Mouse (Mus musculus) layer of hippocampus, adult 8-10 months (tissue): ENCODE data around the gene Krtap17-1. TPM values are rescaled to one million over a fixed set of nuclear protein-coding genes. Genes with fewer than 3 reads are reported as not detected.
A peak's percentile ranks its signal among the peaks of the same experiment; 100 is the strongest.

ENCODE experiments used
- DNase-seq, 2 experiments: peaks; one replicate each; pipeline ENCODE4 v3.0.0; 2022; ENCODE audit warnings: low spot score in 2 of 2
- total RNA-seq, 4 experiments: library from RNA; stranded (reverse); gene quantifications; 2 replicates each; pipeline ENCODE4 v1.2.4; 2022

Gene Krtap17-1
- not detected for total RNA-seq

DNA sequence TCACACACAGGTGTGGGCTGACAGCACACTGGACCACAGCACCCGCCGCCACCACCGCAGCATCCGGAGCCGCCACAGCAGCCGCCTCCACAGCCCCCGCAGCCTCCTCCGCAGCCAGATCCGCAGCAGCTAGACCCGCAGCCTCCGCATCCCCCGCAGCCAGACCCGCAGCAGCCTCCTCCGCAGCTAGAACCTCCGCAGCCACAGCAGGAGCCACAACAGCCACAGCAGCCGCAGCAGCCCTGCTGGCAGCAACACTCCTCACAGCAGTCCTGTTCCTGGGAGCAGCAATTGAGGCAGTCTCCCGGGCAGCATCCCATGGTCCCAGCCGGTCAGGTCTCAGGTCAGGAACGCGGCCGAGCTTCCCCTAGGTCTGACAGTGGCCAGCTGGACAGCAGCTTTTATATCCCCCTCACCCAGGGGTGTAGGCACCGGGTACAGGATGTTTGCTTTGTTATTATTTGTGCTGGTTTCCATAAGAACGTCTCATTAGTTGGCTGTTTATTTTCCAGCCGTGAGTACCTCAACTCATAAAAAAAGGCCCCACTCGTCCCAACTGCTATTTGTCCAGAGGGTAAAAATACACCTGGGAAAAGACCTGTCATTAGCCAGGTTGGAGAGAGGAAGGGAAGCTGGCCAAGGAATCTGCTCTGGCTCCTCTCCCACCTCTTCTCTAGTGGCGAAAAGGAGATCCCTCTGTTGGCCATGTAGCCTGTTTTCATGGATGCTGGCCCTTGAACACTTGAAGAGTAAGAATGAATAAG, at the start of gene Krtap17-1:
Krtap17-1 (minus strand) TSS at position 375 of the 764 bp plus-strand sequence.
- DNase-seq, result no peak

DNA sequence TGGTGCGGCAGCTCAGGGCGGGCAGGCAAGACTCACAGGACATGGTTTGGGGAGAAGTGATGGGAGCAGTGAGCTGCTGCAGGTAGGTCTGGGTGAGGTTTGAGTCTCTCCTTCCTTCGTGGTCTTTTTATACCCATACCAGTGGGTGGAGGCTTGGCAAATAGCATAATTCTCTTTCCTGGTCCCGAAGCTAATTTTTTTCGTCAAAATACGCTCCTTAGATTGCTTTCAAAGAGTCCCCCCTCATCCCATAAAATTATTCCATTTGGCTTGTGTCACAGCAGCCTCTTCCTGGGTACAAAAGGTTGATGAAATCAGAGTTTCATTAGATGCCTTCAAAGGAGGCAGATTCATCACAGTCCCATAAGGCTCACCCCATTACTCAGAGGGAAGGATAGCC, 47.7 kb upstream of the Krtap17-1 start, which contains the start of gene Krt34:
Krt34 (minus strand) TSS at position 101 of the 400 bp plus-strand sequence.
- no peak for DNase-seq

DNA sequence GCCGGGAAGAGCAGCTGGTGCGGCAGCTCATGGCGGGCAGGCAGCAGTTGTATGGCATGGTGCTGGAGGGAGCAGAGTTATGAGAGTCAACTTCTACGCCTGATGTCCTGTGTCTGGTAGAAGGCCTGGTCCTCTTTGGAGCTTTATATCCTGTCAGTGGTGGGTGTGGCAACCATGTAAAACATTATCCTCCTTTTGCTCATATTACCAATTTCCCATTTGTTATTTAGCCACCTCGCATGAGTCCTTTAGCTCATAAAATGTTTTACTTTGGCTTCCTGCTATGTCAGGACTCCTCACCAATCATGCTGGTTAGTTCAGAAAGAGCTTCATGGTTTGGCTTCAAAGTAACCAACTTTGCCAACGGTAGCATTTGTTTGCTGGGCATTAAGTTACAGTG, 36.0 kb upstream of the Krtap17-1 start, which contains the start of gene Krt33b:
Krt33b (minus strand) TSS at position 101 of the 400 bp plus-strand sequence.
- no peak for DNase-seq

DNA sequence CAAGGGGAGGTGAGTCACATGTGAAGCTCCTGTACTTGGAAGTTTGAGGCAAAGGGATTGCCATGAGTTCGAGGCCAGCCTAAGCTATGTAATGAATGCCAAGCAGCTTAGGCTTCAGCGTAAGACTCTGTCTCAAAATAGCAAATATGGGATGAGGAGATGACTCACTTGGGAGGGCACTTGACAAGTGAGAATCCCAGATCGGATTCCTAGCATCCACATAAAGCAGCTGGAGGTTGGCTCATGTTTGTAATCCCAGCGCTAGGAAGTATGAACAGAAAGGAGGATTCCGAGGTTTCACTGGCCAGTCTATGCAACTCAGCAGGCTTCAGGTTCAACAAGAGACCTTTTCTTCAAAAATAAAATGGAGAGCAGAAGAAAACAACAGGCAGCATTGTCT, 27.6 kb upstream of the Krtap17-1 start:
- no peak for DNase-seq

DNA sequence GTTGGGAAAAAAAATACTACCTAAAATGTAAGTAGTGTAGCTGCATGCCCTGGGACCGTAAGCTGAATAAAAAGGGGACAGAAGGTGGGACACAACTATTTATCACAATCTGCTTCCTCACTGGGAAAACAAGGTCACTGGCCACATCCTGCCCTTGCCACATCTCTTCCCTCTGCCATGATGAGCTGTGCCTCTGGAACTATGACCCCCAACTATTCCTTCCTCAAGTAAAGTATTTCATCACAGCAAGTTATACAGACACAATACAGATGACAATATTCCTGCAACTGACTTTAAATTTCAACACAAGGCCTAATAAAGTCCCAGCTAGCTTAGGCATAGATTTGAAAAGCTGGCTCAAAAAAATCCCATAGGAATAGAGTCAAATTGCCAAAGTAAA, 25.7 kb upstream of the Krtap17-1 start:
- DNase-seq, result no peak

DNA sequence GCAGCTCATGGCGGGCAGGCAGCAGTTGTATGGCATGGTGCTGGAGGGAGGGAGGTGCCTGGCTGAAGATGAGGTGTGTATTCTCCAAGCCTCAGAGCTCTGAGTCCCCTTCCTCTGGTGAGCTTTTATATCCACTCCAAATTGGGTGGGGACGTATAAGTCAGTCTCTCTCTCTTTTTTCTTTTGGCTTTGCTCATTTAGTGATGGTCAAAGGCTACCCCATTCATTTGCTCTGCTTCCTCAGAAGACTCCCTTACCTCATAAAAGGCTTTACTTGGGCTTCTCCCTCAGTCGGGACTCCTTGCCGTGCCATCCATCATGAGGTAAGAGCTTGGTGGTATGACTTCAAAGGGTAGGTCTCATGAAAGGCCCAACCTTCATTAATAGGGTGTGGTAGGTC, 22.3 kb upstream of the Krtap17-1 start, which contains the start of gene Krt33a:
Krt33a (minus strand) TSS at position 101 of the 400 bp plus-strand sequence.
- no peak for DNase-seq

DNA sequence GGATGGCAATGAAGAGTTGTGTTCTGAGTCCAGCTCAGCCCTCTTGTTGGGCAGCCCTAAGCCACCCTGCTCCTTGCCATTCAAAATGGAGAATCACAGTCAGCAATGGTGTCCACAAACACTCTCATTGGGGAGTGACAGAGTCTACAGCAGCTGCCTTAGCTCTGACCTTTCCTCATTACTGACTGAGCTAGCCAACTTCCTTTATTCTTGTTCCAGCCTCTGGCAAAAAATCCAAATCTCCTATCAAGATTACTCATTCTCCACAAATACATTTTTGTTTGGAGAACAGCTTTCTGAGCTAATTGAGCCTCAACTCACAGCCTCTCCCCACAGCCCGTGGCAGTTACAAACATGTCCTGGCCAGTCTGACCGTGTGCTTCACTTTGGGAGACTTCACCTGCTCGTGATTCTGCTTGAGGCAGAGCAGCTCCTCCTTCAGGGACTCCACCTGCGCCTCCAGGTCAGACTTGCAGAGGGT, 19.9 kb upstream of the Krtap17-1 start:
- no peak for DNase-seq

DNA sequence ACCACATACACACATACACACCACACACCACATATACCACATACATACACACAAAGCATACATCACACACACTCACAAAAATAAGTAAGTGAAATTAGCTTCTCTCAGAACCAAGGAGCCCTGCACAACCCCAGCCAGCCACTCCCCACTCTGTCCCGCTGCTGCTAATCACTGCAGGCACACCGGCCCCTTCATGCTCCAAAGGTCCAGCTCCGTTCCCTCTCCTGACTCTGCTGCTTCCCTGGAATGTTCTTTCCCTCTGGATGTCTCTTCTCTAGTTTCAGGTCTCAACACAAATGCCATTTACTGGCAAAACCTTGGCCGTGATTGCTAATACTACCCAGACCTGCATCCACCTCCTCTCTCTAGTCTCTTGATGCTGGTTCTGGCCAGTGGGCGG, 16.9 kb upstream of the Krtap17-1 start:
- DNase-seq, result no peak

DNA sequence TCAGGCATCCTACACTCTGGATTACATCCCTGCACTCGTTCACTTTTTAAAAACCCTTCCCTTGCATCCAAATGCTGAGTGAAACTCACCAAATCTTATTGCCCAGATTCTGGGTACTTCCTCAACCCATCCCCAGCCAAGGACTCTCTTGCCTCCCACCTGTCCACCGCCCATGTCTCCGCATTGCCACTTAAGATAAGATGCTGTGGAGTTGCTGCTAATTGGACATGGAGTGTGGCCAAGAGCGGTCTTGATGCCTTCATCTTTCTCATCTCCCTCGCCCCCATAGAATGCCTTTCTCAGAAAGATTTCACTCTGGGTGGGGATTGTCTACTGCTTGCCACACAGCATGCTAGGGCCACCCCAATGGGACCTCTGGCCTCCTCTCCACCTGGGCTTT, 14.5 kb upstream of the Krtap17-1 start:
- DNase-seq, result no peak

DNA sequence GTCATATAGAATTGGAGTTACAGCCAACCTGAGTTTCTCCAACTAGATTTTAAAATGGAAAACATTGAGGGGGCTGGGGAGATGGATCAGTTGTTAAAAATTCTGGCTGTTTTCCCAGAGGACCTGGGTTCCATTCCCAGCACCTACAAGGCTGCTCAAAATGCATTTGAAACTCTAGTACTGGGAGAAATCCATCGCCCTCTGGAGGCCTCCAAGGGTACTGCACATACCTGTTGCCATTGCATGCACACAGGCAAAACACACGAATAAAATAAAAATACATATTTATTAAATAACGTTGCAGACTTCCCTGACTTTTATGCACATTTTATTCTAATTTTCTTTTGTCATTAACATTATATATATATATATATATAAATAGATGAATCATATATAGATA, 12.8 kb upstream of the Krtap17-1 start:
- no peak for DNase-seq

DNA sequence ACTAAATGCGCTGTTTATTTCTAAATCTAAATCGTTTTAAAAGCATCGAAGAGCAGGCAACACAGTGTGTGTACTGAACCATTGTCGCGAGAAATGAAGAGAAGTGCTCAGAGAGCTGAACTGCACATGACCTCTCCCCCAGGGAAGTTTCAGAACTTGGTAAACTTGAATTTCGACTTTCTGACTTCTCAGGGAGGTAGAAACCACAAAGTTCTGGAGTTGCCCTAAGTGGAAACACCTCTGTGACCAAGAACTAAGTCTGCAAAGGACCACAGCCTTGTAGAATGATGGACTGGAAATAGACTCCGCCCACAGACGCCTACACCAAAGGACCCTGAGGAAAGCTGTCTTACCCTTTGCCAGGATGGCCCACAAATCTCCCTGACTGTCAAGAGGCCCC, 12.1 kb upstream of the Krtap17-1 start:
- no peak for DNase-seq

DNA sequence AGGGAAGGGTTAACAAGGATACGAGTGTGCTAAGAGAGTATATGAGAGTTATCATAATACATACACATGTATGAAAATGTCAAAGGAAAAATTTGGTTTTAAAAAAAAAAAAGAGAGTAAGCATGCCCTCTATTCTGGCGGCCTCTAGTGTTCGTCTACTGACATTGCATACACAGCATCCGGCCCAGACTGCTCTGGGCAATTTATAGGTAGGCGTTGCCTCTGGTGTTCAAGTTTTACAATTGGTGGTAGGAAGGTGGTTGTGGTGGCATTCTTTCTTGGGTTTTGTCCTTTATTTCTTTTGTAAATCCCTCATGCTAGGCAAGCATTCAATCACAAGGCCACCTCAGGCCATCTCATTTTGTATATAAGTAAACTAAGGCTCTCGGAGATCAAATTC, 11.1 kb upstream of the Krtap17-1 start:
- DNase-seq, result peak; percentile 37 to 54

DNA sequence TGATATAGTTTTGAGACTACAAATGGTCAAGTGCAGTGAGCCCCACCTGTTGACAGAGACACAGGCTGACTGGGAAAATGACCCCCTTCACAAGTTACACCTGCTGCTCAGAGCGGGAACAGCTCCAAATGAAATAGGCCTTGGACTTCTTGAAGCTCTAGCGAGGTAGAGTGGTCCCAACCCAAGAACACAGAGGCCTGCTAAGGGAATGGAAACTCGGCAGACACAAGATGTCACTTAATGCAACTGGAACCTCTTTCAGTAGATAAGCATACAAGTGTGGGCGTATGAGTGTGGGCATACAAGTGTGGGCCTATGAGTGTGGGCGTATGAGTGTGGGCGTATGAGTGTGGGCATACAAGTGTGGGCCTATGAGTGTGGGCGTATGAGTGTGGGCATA, 5.3 kb upstream of the Krtap17-1 start:
- DNase-seq, result no peak

DNA sequence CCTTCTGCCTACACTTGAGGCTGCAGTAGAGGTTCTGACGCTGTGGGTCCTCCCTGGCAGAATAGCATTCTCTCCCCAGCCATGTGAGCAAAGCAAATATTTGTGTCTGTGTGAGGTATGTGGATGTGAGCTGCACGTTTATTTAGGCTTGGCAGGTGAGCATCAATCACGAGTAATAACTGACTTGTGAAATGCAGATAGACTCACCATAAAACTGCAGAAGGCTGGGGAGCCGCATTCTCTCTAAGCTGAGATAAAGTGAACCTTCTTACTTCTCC, 529 bp upstream of the Krtap17-1 start:
- no peak for DNase-seq

DNA sequence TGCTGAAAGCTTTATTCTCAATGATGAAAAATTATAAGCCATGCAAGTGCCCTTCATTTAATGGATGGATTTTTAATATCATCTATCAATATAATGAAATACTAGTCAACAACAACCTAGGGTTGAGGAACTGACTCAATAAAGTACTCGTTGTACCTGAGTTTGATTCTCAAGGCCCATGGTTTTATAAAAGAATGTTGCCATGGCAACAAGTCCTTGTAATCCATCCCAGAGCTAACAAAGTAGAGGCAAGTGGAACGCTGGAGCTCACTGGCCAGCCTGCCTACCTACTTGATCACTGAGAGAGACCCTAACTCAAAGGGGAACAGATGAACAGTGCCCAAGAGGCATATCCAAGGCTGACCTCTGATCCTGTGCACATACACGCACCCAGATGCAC, 3.2 kb downstream of the Krtap17-1 start:
- DNase-seq, result no peak

DNA sequence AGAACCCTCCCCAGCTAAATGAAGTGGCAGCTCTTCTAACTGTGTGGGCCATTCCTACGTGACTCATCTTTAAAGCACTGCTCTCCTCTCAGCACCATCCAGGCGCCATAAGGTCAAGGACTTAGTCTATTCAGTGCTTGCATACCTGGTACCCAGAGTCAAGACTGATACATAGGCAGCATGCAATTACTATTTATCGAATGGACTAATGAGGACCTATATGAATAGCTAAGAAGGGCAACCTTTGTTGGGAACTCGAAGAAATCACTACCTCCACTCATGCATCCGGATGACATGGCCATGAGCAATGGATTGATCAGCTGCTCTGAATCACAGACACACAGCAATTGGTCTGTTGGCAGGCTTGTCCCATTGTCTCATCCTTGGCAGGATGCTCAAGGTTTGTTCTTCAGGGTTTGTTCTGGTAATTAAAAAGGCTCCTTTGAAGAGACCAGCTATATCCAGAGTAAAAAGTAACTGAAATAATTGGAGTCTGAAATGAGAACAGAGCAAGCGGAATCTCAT, 3.9 kb downstream of the Krtap17-1 start:
- no peak for DNase-seq

DNA sequence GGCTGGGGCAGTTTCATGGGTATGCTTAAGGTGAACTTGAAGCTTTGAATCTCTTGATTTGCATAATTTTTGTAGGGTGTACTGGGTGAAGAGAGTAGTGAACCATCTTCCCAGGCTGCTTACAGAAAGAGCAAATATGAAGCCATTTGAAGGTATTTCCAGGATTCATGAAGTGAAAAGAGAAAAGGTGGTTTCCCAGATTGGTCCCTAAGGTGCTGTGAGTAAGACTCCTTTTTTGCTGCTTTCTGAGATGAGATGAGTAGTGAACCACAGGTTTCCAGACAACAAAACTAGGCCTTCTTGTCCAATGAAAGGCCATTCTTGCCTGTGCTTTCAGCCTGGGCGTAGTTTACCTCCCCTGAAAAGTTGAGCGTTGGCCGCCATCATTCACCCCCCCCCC, 5.3 kb downstream of the Krtap17-1 start:
- no peak for DNase-seq

DNA sequence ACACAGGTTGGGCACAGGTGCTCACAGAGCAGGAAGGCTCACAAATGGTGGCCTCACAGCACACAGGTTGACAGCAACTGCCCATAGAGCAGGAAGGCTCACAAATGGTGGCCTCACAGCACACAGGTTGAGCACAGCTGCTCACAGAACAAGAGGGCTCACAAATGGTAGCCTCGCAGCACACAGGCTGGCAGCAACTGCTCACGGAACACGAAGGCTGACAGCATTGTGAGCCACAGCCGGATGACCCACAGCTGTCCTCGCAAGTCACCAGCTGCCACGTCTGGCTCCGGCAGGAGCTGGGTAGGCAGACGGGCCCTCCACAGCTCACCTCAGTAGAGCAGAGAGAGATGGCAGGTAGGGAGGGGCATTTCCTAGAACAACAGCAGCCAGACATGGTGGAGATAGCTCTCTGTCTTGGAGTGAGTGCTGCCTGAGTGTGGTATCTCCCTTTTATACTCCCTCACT, 7.6 kb downstream of the Krtap17-1 start, which contains the start of gene Krtap16-1:
Krtap16-1 (minus strand) TSS at position 418 of the 468 bp plus-strand sequence.
- no peak for DNase-seq

DNA sequence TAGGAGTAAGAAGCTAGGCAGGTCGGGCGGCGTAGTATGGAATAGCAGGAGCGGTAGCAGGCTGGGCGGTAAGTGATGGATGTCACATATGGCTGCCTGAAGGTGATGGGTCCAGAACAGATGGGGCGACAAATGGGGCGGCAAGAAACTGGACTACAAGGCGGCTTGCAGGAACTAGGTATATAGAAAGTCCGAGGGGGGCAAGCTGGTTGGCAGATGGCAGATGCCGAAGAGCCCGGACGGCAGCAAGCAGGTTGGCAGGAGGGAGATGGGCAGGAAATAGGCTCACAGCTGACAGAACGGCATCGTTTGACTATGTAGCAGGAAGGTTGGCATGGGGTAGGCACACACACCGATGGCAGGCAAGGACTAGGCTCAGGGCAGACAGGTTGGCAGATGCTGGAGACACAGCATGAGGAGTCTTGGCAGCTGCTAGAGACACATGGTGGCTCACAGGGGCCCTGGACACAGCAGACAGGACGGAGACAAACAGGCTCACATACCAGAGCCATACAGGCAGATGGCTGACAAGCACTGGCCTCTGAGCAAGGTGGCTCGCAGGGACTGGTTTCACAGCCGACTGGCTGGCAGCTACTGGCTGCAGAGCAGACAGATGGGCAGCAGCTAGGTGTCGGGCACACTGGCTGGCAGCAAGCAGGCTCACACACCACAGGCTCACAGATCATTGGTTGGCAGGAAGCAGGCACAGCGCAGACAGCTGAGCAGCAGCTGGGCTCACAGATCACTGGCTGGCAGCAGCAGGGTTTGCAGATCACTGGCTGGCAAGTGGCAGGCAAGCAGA, 8.3 kb downstream of the Krtap17-1 start:
- DNase-seq, result peak; percentile 47 to 49

DNA sequence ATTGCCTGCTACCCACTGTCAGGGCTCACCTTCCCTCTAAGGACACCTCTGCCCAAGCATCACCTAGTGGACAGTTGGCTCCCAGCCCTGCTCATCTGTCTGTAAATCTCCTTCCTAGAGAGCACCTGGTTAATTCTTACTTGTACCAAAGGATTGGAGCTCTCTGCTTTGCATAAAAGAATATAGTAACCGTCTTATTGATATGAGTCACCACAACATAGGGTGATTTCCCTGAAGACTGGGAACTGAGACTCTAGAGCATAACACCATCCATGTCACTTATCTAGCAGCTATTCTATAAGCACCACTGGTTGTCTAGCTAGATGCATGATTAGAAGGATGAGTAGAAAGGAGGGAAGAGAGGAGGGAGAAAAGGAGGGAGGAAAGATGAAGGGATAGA, 10.4 kb downstream of the Krtap17-1 start:
- no peak for DNase-seq

DNA sequence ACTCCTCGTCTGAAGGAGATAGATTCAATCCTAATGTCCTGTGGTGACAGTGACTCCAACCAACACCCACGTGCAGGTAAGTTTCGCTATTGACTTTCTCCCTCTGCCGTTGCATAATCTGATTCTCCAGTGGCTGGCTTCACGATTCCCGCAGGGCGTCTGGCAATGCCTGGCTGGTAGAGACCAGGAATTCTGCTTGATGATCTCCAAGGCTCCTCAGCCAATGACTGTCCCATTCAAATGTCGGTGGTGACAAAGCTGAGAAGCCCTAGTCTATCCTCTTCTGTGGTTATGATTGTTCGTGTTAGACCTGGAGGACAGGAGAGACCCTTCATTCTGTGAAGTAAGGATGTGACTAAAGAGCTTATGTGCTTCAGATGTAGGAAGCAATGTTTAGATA, 11.1 kb downstream of the Krtap17-1 start:
- DNase-seq, result no peak

DNA sequence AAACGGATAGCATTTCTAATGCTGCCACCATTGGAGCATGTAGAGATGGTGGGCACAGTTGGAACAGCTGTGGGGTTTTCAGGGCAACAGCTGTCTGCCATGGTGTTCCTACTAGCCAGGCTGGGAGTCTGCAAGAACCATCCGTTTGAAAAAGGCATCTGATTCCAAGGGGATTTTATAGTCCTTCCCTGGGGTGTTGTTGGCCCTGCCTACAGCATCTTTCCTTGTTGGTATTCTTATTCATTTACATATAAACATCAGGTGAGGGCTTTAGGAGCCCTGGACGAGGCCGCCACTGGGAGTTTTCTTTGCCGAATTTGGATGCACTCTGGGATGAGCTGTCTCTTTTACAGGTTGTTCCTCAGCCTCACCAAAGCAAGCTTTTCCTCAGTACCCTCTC, 14.8 kb downstream of the Krtap17-1 start, which contains the start of gene Krtap29-1:
Krtap29-1 (minus strand) TSS at position 101 of the 400 bp plus-strand sequence.
- no peak for DNase-seq
